Mouse (Mus musculus) hindbrain, embryonic 13.5 days (tissue): ENCODE measurements around the gene Arl4d. TPM values are rescaled to one million over a fixed set of nuclear protein-coding genes. Genes with fewer than 3 reads are reported as not detected.
A peak's percentile ranks its signal among the peaks of the same experiment; 100 is the strongest.
"Not testable (repeated sequence)": the region's sequence is repeated elsewhere in the genome, so short reads cannot be mapped to it uniquely, and the experiment has no call there.

Experiments
- ATAC-seq: fragments of 200-750 bp; cut with Nextera tagmentation; 2 replicates; pipeline ENCODE4 v1.8.0; 2017; ENCODE audit warnings: moderate TSS enrichment; ENCODE audit not compliant: low FRiP score
- H3K27ac ChIP-seq: fragments of 300-500 bp; sonication (generic); 2 replicates; pipeline ENCODE4 v1.5.1; 2015; ENCODE audit warnings: inconsistent platforms, mild to moderate bottlenecking, moderate library complexity
- H3K27me3 ChIP-seq: fragments of 300-500 bp; sonication (generic); 2 replicates; pipeline ENCODE4 v1.6.1; 2015; ENCODE audit warnings: mild to moderate bottlenecking, inconsistent platforms
- H3K36me3 ChIP-seq: fragments of 300-500 bp; sonication (generic); 2 replicates; pipeline ENCODE4 v1.6.1; 2015; ENCODE audit warnings: mild to moderate bottlenecking, inconsistent platforms
- H3K4me1 ChIP-seq: fragments of 300-500 bp; sonication (generic); replicated peaks from 2 replicates; pipeline ENCODE4 v1.6.1; 2015; ENCODE audit warnings: inconsistent platforms
- H3K4me2 ChIP-seq: fragments of 300-500 bp; sonication (generic); 2 replicates; pipeline ENCODE4 v1.6.1; 2015; ENCODE audit warnings: inconsistent platforms, mild to moderate bottlenecking, moderate library complexity
- H3K4me3 ChIP-seq: fragments of 300-500 bp; sonication (generic); 2 replicates; pipeline ENCODE4 v1.5.1; 2015; ENCODE audit warnings: mild to moderate bottlenecking, inconsistent platforms
- H3K9ac ChIP-seq: fragments of 300-500 bp; sonication (generic); 2 replicates; pipeline ENCODE4 v1.6.1; 2015; ENCODE audit warnings: mild to moderate bottlenecking, inconsistent platforms
- H3K9me3 ChIP-seq: fragments of 300-500 bp; sonication (generic); 2 replicates; pipeline ENCODE4 v1.6.1; 2016; ENCODE audit warnings: inconsistent platforms
- WGBS: fragments of 180-500 bp; shearing (Covaris S2); methylation state at CpG from one replicate; pipeline ENCODE4 v1.1.7; 2015; 5-methylcytosine and 5-hydroxymethylcytosine counted together
- polyA plus RNA-seq: library from polyadenylated mRNA; unstranded; fragments of >200 nt; fragmentation: Nextera tagmentation; extraction: Ambion mirVana; gene quantifications from 2 replicates; pipeline ENCODE4 v1.2.1, GENCODE M21; 2015

Arl4d gene
- 8.0 and 10.7 TPM in 2 replicates for polyA plus RNA-seq

DNA sequence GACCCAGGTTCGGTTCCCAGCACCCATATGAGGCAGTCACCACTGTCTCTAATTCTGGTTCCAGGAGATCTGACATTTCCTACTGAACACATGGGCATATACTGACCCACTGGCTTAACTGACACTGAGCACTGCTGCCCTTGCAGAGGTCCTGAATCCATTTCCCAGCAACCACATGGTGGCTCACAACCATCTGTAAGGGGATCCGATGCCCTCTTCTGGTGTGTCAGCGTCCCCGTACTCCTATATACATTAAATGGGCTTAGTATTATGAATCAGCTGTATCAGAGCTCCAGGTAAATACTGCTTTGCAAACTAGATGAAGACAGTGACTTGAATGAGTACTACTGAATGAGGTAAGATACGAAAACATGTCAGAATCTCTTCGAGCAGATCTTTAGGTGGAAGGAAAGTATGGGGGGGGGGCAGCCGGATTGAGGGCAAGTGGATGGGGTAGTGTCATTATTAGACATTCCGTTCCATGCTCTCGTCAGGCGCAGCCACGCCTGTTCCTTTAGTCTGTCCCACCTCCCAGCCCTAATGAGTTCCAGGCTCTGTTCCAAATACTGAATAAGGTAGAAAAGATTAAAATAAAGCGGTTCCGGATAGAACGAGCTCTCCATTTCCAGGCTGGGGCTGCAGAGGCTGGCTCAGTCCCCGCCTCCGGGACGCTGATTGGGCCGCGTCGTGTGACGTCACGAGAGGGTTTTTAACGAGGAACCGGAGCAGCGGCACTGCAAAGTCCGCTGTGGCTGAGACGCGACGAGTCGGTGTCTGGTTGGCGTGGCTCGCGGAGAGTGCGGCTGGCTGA, at the start of gene Arl4d:
TSS of gene Arl4d (plus strand) at position 717 of the 811 bp plus-strand sequence.
- Histone ChIP-seq H3K27ac (peak within 1 kb of the TSS; percentile 85), H3K9ac (peak within 1 kb of the TSS; percentile 82), H3K27me3 (0 out of 2 replicates have a peak, but pooled peaks cover 3% of the 10 kb centered on the region), H3K9me3 (no peaks in the 10 kb centered on the region), H3K36me3 (no peaks in the 10 kb centered on the region), H3K4me1 (peaks cover 40% of the 10 kb centered on the region), H3K4me3 (peak within 1 kb of the TSS; percentile 62), H3K4me2 (peak within 1 kb of the TSS; percentile 86)
- peak; percentile 94 for ATAC-seq
- WGBS: 7% methylated on average over 34 of the region's 34 CpGs

DNA sequence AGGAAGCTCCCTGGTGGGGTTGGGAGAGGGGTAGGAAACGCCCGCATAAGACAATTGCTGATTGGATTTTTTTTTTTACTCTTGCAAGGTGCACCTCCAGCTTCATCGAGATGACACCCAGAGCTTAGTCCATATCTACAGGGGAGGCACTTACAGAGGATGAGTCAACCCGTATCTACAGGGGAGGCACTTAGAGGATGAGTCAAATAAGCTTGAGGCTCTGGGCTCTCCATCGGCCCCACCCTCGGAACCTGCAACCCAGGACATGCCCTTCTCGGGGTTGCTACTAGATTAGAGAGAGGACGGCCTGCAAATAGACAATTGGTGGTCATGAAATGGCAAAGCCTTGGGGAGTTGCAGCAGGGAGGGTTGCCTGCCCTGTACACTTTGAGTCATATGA, 49.2 kb upstream of the Arl4d start:
- H3K27me3 ChIP-seq: 0 out of 2 replicates have a peak, but pooled peaks cover 2% of the 10 kb centered on the region
- ATAC-seq: no peak
- no peak overlapping the region for H3K9ac ChIP-seq
- H3K27ac ChIP-seq: no peak overlapping the region
- WGBS: 92% methylated on average over 8 of the region's 8 CpGs
- no peaks in the 10 kb centered on the region for H3K36me3 ChIP-seq
- H3K4me2 ChIP-seq: no peak overlapping the region
- H3K9me3 ChIP-seq: no peaks in the 10 kb centered on the region
- no peak overlapping the region for H3K4me3 ChIP-seq
- peaks cover 21% of the 10 kb centered on the region for H3K4me1 ChIP-seq

DNA sequence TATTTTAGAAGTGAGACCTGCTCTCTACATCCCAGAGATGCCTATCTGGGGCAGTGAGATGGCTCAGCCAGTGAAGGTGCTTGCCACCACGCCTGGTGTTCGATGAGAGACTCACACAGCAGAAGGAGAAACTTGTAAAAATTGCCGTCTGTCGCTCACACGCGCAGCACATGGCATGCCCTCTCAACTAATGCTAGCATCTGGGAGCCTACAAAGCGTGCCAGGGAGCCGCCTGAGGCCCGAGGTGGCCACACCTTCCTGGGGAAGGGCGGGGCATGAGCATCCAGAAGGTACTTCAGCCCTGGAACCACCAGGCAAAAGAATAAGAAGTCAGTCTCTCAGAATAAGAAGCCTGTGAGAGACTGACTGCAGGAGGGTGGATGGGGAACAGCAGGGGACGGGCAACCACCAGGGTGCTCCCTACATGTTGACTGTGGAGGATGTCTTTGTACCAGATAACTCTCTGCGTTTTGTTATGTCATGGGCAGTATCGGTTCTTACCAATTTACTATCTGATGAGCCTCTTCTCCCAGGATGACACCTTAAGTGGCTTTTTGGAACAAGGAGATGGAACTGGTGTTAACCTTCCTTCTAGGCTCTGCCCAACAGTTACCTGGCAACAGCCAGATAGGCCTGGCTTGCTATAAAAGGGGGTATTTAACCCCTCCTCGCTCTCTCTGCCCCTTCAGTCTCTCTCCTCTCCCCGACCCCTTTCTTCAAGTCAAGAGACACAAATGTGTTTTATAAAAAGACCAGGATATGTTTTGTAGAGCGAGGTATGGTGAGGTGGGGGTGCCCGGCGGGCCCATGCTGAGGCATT, 48.2 kb upstream of the Arl4d start:
- ATAC-seq: 0 out of 2 replicates have a peak, but pooled peaks have one; percentile 49
- Histone ChIP-seq H3K9ac (peak overlapping the region; percentile 29; the same call in 1 of the 2 replicates), H3K4me1 (peaks cover 21% of the 10 kb centered on the region), H3K4me2 (peak overlapping the region; percentile 43), H3K27ac (peak overlapping the region; percentile 27; the same call in 1 of the 2 replicates), H3K36me3 (no peaks in the 10 kb centered on the region), H3K27me3 (0 out of 2 replicates have a peak, but pooled peaks cover 2% of the 10 kb centered on the region), H3K9me3 (no peaks in the 10 kb centered on the region), H3K4me3 (no peak overlapping the region)
- 17% methylated on average over 18 of the region's 18 CpGs for WGBS

DNA sequence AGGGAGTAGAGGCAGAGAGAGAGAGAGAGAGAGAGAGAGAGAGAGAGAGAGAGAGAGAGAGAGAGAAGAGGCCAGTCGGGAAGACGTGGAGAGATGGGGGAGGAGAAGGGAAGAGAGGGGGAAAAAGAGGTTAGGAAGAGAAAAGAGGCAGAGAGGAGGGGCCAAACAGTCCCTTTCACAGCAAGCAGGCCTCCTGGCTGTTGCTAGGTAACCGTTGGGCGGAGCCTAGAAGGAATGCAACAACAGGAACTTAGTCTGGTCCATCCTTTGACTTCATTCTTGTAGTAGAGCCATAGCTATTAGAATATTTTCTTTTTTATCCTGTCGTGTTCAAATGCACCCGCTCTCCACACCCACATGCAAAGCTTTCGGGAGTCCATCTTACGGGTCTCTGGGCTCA, 47.5 kb upstream of the Arl4d start:
- Histone ChIP-seq H3K9ac (no peak overlapping the region), H3K4me1 (peaks cover 21% of the 10 kb centered on the region), H3K27me3 (0 out of 2 replicates have a peak, but pooled peaks cover 2% of the 10 kb centered on the region), H3K9me3 (no peaks in the 10 kb centered on the region), H3K4me2 (peak overlapping the region; percentile 43), H3K4me3 (no peak overlapping the region), H3K27ac (peak overlapping the region; percentile 27; the same call in 1 of the 2 replicates), H3K36me3 (no peaks in the 10 kb centered on the region)
- 0 out of 2 replicates have a peak, but pooled peaks have one; percentile 72 for ATAC-seq
- 5% methylated on average over 8 of the region's 8 CpGs for WGBS

DNA sequence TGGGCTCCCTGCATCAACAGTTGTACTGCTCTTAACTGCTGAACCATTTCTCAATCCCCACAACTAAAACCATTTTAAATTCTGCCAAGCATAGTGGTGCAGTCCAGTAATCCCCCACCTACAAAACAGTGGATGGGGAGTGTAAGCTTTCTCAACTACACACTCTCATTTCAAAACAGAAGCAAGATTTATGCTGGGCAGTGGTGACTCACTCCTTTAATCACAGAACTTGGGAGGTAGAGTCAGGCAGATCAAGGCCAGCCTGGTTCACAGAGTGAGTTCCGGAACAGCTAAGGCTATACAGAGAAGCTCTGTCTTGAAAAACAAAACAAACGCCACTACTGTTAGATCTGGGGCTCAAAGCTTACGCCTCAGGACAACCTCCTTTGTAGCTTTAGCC, 46.7 kb upstream of the Arl4d start:
- no peaks in the 10 kb centered on the region for H3K36me3 ChIP-seq
- 0 out of 2 replicates have a peak, but pooled peaks cover 2% of the 10 kb centered on the region for H3K27me3 ChIP-seq
- H3K4me3 ChIP-seq: no peak overlapping the region
- peaks cover 21% of the 10 kb centered on the region for H3K4me1 ChIP-seq
- no peak overlapping the region for H3K9ac ChIP-seq
- H3K4me2 ChIP-seq: no peak overlapping the region
- 80% methylated on average over 3 of the region's 3 CpGs for WGBS
- H3K9me3 ChIP-seq: no peaks in the 10 kb centered on the region
- H3K27ac ChIP-seq: no peak overlapping the region
- no peak for ATAC-seq

DNA sequence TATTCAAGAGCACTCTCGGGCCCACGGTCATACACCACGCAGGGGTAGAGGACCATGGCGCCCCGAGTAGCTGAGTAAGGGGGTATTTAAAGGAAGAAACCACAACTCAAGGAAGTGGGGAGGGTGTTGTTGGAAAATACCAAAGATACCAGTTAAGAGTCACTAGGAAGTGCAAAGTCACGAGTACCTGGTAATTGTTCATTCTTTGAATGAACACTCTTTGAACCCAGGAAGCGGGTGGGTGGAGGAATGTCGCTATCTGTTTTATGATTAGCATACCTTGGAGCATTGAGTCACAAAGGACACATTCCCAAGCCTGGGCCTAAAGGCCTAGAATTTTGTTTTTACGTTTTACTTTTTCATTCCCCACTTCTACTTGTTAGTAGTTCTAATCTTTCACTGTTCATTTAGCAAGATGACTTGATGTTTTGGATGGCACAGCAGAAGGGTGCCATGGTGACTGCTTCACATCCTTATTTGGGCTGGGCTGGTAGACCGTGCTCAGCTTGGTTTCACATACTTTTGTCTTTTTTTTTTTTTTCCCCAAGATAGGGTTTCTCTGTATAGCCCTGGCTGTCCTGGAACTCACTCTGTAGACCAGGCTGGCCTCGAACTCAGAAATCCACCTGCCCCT, 45.2 kb upstream of the Arl4d start:
- not testable (repeated sequence) for ATAC-seq, H3K27me3 ChIP-seq, H3K36me3 ChIP-seq, H3K4me3 ChIP-seq, H3K27ac ChIP-seq, H3K4me2 ChIP-seq, H3K9ac ChIP-seq, H3K9me3 ChIP-seq
- WGBS: 90% methylated on average over 11 of the region's 11 CpGs
- H3K4me1 ChIP-seq: peaks cover 21% of the 10 kb centered on the region

DNA sequence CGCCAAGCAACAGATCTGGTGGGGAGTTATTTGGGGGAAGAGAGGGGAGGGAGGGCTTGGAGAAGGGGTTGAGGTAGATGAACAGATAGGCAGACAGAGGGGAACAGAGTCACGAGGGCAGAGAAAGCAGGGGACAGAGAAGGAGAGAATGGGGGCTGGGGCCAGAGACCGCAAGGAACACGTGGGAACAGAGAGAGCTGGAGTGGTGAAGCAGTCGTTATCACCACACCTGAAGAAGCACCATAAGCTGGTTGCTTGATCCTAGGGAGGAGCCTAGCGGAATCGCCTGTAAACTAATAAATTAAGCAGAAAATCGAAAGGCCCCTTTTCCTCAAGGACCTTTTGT, 38.7 kb upstream of the Arl4d start:
- ATAC-seq: 0 out of 2 replicates have a peak, but pooled peaks have one; percentile 21

DNA sequence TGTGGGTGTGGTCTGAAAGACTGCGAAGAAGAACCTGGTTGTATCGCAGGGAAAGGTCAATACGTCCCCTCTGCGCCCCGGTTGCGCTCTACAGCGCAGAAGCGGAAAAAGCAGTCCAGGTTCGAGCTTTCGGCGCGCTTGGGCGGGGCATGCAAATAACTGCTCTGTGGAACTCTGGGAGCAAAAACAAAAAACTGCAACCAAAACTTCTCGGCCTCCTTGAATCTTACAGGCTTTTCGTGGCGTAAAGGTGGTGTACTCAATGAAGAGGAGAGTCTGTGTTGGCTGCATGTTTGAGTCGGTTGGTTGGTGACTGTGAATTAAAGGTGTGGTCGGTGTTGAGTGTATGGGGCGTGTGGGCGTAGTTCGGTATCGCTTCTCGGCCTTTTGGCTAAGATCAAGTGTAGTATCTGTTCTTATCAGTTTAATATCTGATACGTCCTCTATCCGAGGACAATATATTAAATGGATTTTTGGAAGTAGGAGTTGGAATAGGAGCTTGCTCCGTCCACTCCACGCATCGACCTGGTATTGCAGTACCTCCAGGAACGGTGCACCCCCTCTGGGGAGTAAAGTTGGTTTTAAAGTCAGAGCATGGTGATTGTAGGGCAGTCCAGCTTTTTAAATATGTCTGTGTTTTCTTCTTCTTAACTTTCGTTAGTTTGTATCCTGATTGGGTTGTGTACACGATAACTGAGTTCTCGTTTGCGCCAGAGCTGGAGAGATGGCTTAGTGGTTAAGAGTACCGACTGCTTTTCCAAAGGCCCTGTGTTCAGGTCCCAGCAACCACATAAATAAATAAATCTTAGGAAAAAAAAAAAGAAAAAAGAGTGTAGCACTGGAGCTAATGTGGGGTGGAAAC, 38.1 kb upstream of the Arl4d start, which contains the start of gene Rdm1:
TSS of gene Rdm1 (plus strand) at position 201 of the 862 bp plus-strand sequence.
- H3K27ac ChIP-seq: peak within 1 kb of the TSS; percentile 90
- no peaks in the 10 kb centered on the region for H3K36me3 ChIP-seq
- peak within 1 kb of the TSS; percentile 74 for H3K9ac ChIP-seq
- peak within 1 kb of the TSS; percentile 95 for H3K4me2 ChIP-seq
- peak within 1 kb of the TSS; percentile 61 for H3K4me3 ChIP-seq
- H3K4me1 ChIP-seq: peaks cover 14% of the 10 kb centered on the region
- no peaks in the 10 kb centered on the region for H3K27me3 ChIP-seq
- ATAC-seq: peak; percentile 89
- no peaks in the 10 kb centered on the region for H3K9me3 ChIP-seq
- under 1% methylated on average over 34 of the region's 34 CpGs for WGBS

More for the DNA sequence above, 38.7 kb upstream of the Arl4d start:
- 8% methylated on average over 8 of the region's 8 CpGs for WGBS
- Histone ChIP-seq H3K9me3 (no peaks in the 10 kb centered on the region), H3K27me3 (no peaks in the 10 kb centered on the region), H3K4me3 (peak overlapping the region; percentile 61), H3K4me1 (peaks cover 14% of the 10 kb centered on the region), H3K4me2 (peak overlapping the region; percentile 95), H3K9ac (peak overlapping the region; percentile 68), H3K27ac (peak overlapping the region; percentile 90), H3K36me3 (no peaks in the 10 kb centered on the region)

DNA sequence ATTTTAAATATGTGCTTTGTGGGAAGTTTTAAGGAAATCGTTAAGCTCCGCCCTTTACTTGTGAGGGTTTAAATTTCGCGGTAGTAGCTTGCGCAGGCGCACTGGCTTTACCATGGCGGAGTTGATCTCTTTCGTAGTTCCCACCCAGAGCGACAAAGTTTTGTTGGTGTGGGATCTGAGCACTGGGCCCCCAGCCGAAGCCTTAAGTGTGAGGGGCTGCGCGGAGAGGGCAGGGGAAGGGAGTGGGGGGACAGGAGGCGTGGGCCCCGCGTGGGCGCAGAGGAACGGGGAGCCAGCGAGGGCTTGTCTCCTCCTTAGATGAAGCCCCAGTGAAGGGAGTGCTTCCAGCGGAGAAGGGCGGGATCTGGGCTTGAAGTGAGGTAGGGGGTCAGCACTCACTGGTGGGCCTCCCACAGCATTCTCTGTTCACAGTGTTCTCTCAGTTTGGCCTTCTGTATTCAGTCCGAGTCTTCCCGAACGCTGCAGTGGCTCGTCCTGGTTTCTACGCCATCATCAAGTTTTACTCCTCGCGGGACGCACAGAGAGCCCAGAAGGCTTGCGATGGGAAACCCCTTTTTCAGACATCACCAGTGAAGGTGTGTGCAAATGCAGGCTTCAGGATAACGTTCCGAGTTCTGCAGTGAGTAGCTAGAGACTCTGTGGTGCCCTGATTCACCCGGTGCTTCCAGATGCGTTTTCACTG, 37.3 kb upstream of the Arl4d start:
- Histone ChIP-seq H3K27ac (peak overlapping the region; percentile 89), H3K27me3 (no peaks in the 10 kb centered on the region), H3K4me2 (peak overlapping the region; percentile 95), H3K36me3 (no peaks in the 10 kb centered on the region; the same call in 1 of the 2 replicates), H3K4me1 (peaks cover 14% of the 10 kb centered on the region), H3K9me3 (no peaks in the 10 kb centered on the region), H3K9ac (peak overlapping the region; percentile 74), H3K4me3 (peak overlapping the region; percentile 61)
- WGBS: 1% methylated on average over 33 of the region's 33 CpGs
- ATAC-seq: peak; percentile 31

DNA sequence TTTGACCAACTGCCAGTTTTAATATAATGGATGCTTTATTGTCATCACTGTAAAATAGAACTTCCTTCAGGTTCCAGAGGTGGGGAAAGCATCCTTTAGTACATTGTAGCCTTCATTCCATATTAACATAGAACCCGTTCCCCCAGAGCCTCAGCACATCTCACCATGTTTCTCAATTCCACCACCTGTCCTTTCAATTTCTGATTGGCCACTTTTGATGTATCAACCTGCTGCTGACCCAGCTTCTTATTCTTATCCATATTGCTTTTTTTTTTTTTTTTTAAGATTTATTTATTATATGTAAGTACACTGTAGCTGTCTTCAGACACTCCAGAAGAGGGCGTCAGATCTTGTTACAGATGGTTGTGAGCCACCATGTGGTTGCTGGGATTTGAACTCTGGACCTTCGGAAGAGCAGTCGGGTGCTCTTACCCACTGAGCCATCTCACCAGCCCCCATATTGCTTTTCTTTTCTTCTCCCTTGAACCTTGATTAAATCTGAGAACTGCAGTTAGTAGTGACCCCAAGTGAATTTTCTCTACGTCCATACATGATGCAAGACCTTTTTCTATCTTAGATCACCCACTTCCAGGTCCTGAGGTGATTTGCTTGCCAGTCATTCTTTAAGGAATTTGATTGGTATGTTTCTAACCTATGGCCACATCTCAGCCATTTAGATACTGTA, 36.5 kb upstream of the Arl4d start:
- not testable (repeated sequence) for H3K27ac ChIP-seq, H3K9ac ChIP-seq, ATAC-seq, H3K27me3 ChIP-seq, H3K36me3 ChIP-seq, H3K9me3 ChIP-seq
- Histone ChIP-seq H3K4me1 (peaks cover 14% of the 10 kb centered on the region), H3K4me2 (peak overlapping the region; percentile 95), H3K4me3 (peak overlapping the region; percentile 61)
- WGBS: 74% methylated on average over 4 of the region's 5 CpGs
